17 mouse cellular contexts compared by ENCODE assay signal in the genomic region with DNA sequence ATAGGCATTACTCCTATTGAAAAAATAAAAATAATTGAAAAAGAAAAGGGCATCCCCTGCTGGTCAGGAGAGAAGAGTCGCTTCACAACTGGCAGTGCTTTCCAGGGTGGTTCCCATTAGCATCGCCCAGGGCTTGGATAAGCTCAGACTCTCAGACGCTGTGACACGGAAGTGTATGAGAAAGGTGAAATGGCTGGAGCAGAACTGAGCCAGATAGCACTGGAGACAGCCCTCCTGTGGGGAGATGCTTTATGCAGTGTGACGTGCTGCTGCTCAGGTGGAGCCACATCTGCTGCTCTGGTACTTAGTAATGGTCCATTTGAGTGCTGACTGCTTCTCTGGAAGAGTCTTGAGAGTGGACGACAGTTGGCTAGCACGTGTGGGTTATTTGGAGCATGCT. TPM values are rescaled to one million over a fixed set of nuclear protein-coding genes. Genes with fewer than 3 reads are reported as not detected.
DNase-seq lines count a peak whose midpoint lies in the region; ATAC-seq and TF ChIP-seq lines count a peak whose summit lies in the region.
"Had no signal": no experiment of that assay in that cellular context is flagged by ENCODE, and none has a peak within 500 bp of the region (broad histone marks: within the 10 kb centered on the region; RNA-seq: fewer than 3 reads in every experiment).

No protein-coding gene starts in this region.

- TF ChIP-seq CTCF in kidney, postnatal 0 days (IDR thresholded peaks at IDR 0.05; ENCODE audit: low read depth), result peak; percentile 36; the same call in 1 of the 2 replicates

- no peaks in the 10 kb centered on the region for H3K36me3 ChIP-seq in embryonic facial prominence, embryonic 14.5 days (ENCODE audit: control insufficient read depth, insufficient read depth, low read length)
- no peaks in the 10 kb centered on the region for H3K36me3 ChIP-seq in embryonic facial prominence, embryonic 10.5 days (replicated peaks)
- no peaks in the 10 kb centered on the region for H3K36me3 ChIP-seq in kidney, postnatal 0 days (ENCODE audit: insufficient read depth, low read length)
- H3K36me3 ChIP-seq: embryonic facial prominence, embryonic 15.5 days; hindbrain, embryonic 13.5 days had no signal

- no peak overlapping the region for H3K9ac ChIP-seq in embryonic facial prominence, embryonic 14.5 days (ENCODE audit: low read depth, low read length)
- no peak overlapping the region for H3K9ac ChIP-seq in kidney, postnatal 0 days (ENCODE audit: low read depth, low read length)
- H3K9ac ChIP-seq: embryonic facial prominence, embryonic 15.5 days; forebrain, embryonic 13.5 days had no signal

- no peaks in the 10 kb centered on the region for H3K27me3 ChIP-seq in embryonic facial prominence, embryonic 14.5 days (replicated peaks; ENCODE audit: control insufficient read depth, insufficient read depth, low read length)
- H3K27me3 ChIP-seq in embryonic facial prominence, embryonic 10.5 days (replicated peaks; ENCODE audit: low read depth, poor library complexity, severe bottlenecking), result no peaks in the 10 kb centered on the region
- H3K27me3 ChIP-seq in kidney, postnatal 0 days (ENCODE audit: insufficient read depth, low read length), result no peaks in the 10 kb centered on the region
- H3K27me3 ChIP-seq: embryonic facial prominence, embryonic 15.5 days; forebrain, embryonic 13.5 days; hindbrain, embryonic 13.5 days had no signal

- no peaks in the 10 kb centered on the region for H3K4me1 ChIP-seq in embryonic facial prominence, embryonic 14.5 days (ENCODE audit: control insufficient read depth, insufficient read depth, low read length)
- 0 out of 2 replicates have a peak, but pooled peaks cover 4% of the 10 kb centered on the region for H3K4me1 ChIP-seq in embryonic facial prominence, embryonic 10.5 days
- H3K4me1 ChIP-seq in kidney, postnatal 0 days (replicated peaks; ENCODE audit: insufficient read depth, low read length), result no peaks in the 10 kb centered on the region
- H3K4me1 ChIP-seq: embryonic facial prominence, embryonic 15.5 days had no signal

- no peaks in the 10 kb centered on the region for H3K9me3 ChIP-seq in embryonic facial prominence, embryonic 14.5 days (ENCODE audit: control insufficient read depth, low read length)
- no peaks in the 10 kb centered on the region for H3K9me3 ChIP-seq in embryonic facial prominence, embryonic 10.5 days
- no peaks in the 10 kb centered on the region for H3K9me3 ChIP-seq in kidney, postnatal 0 days (replicated peaks; ENCODE audit: low read length)
- H3K9me3 ChIP-seq: embryonic facial prominence, embryonic 15.5 days; forebrain, embryonic 13.5 days; hindbrain, embryonic 13.5 days had no signal

- 66% methylated on average over 7 of the region's 7 CpGs for WGBS in embryonic facial prominence, embryonic 14.5 days
- WGBS in embryonic facial prominence, embryonic 10.5 days, result 68% methylated on average over 7 of the region's 7 CpGs
- 65% methylated on average over 7 of the region's 7 CpGs for WGBS in kidney, postnatal 0 days

- intact Hi-C loops in left cerebral cortex, postnatal 10 days (cut with DNase I), result loop anchor here (5.0 kb wide), 1 partner anchor 37 kb away; the partner anchor contains the start of gene Tmem248

- no peak for DNase-seq in embryonic facial prominence, embryonic 14.5 days (ENCODE audit: low spot score)
- no peak for DNase-seq in embryonic facial prominence, embryonic 10.5 days (ENCODE audit: low spot score)
- no peak for DNase-seq in kidney, postnatal 0 days (ENCODE audit: low spot score)
- DNase-seq in kidney, adult 11 months, result no peak
- DNase-seq in 3T3-L1 (ENCODE audit: low read depth, low spot score), result peak; percentile 27
- DNase-seq in left cerebral cortex, postnatal 10 days (ENCODE audit: extremely low spot score in 1 of 2, low spot score in 2 of 2), result no peak
- DNase-seq in layer of hippocampus, adult 11-12 months (ENCODE audit: low spot score), result no peak
- DNase-seq: adrenal gland, adult 2 months; cerebellum, postnatal 25 days; kidney, postnatal 25 days; spleen, adult 18-20 months; thymus, adult 18-20 months had no signal

- peak; percentile 30; the same call in 1 of the 2 replicates for ATAC-seq in embryonic facial prominence, embryonic 14.5 days (ENCODE audit: low read depth)
- peak; percentile 68; the same call in 1 of the 2 replicates for ATAC-seq in kidney, postnatal 0 days (replicated peaks; ENCODE audit: low FRiP score, low read depth)
- 0 out of 2 replicates have a peak, but pooled peaks have one; percentile 26 for ATAC-seq in common myeloid progenitor, adult 5-6 weeks (replicated peaks; ENCODE audit: low read depth, poor library complexity, severe bottlenecking)
- ATAC-seq: forebrain, embryonic 13.5 days had no signal

- no peak overlapping the region for H3K4me2 ChIP-seq in embryonic facial prominence, embryonic 14.5 days (ENCODE audit: low read depth, low read length)
- H3K4me2 ChIP-seq in kidney, postnatal 0 days (ENCODE audit: low read length), result no peak overlapping the region
- H3K4me2 ChIP-seq: embryonic facial prominence, embryonic 15.5 days; forebrain, embryonic 13.5 days; heart, embryonic 11.5 days; hindbrain, embryonic 13.5 days had no signal

- H3K27ac ChIP-seq in embryonic facial prominence, embryonic 14.5 days (replicated peaks; ENCODE audit: low read depth, low read length), result no peak overlapping the region
- H3K27ac ChIP-seq in embryonic facial prominence, embryonic 10.5 days (replicated peaks), result no peak overlapping the region
- H3K27ac ChIP-seq in kidney, postnatal 0 days, result no peak overlapping the region
- H3K27ac ChIP-seq: embryonic facial prominence, embryonic 15.5 days; forebrain, embryonic 13.5 days; hindbrain, embryonic 13.5 days had no signal

- H3K4me3 ChIP-seq in embryonic facial prominence, embryonic 14.5 days (ENCODE audit: low read depth, low read length), result no peak overlapping the region
- no peak overlapping the region for H3K4me3 ChIP-seq in embryonic facial prominence, embryonic 10.5 days
- no peak overlapping the region for H3K4me3 ChIP-seq in kidney, postnatal 0 days (replicated peaks; ENCODE audit: low read depth, low read length)
- H3K4me3 ChIP-seq: embryonic facial prominence, embryonic 15.5 days; forebrain, embryonic 13.5 days; hindbrain, embryonic 13.5 days had no signal

RNA-seq across cellular contexts. Expression of gene Rabgef1, which starts 8.8 kb away (rescaled TPM):
- 22.5 and 24.4 TPM in 2 replicates for polyA plus RNA-seq in embryonic facial prominence, embryonic 14.5 days (2014; fragmentation: Nextera tagmentation; extraction: Ambion mirVana)
- 26.2 and 27.2 TPM in 2 replicates for polyA plus RNA-seq in embryonic facial prominence, embryonic 10.5 days (2016; fragmentation: Nextera tagmentation; extraction: Ambion mirVana)
- 28.1 and 31.8 TPM in 2 replicates for polyA plus RNA-seq in kidney, postnatal 0 days (2015; fragmentation: Nextera tagmentation; extraction: Ambion mirVana)
- 32.4 and 34.3 TPM in 2 replicates for total RNA-seq in common myeloid progenitor, adult 5-6 weeks (2017)
- total RNA-seq in left cerebral cortex, postnatal 10 days (2021), result 10 to 100 TPM; 41.4 to 42.8 TPM

RNA-seq across cellular contexts. Expression of gene Kctd7, which starts 35.7 kb away (rescaled TPM):
- polyA plus RNA-seq in embryonic facial prominence, embryonic 14.5 days (2014; fragmentation: Nextera tagmentation; extraction: Ambion mirVana), result 5.8 and 6.5 TPM in 2 replicates
- polyA plus RNA-seq in embryonic facial prominence, embryonic 10.5 days (2016; fragmentation: Nextera tagmentation; extraction: Ambion mirVana), result 4.7 and 5.1 TPM in 2 replicates
- 4.0 and 4.2 TPM in 2 replicates for polyA plus RNA-seq in kidney, postnatal 0 days (2015; fragmentation: Nextera tagmentation; extraction: Ambion mirVana)
- 2.3 and 9.3 TPM in 2 replicates for total RNA-seq in common myeloid progenitor, adult 5-6 weeks (2017)
- 10 to 100 TPM; 13.6 to 14.4 TPM for total RNA-seq in left cerebral cortex, postnatal 10 days (2021)

RNA-seq across cellular contexts. Expression of gene Tmem248, which starts 36.5 kb away (rescaled TPM):
- 40.6 and 44.7 TPM in 2 replicates for polyA plus RNA-seq in embryonic facial prominence, embryonic 14.5 days (2014; fragmentation: Nextera tagmentation; extraction: Ambion mirVana)
- 37.7 and 39.1 TPM in 2 replicates for polyA plus RNA-seq in embryonic facial prominence, embryonic 10.5 days (2016; fragmentation: Nextera tagmentation; extraction: Ambion mirVana)
- 33.6 and 41.1 TPM in 2 replicates for polyA plus RNA-seq in kidney, postnatal 0 days (2015; fragmentation: Nextera tagmentation; extraction: Ambion mirVana)
- total RNA-seq in common myeloid progenitor, adult 5-6 weeks (2017), result 42.8 and 55.1 TPM in 2 replicates
- 10 to 100 TPM; 44.8 to 45.6 TPM for total RNA-seq in left cerebral cortex, postnatal 10 days (2021)
